ENCODE assay signal across 27 mouse cellular contexts in the genomic region with DNA sequence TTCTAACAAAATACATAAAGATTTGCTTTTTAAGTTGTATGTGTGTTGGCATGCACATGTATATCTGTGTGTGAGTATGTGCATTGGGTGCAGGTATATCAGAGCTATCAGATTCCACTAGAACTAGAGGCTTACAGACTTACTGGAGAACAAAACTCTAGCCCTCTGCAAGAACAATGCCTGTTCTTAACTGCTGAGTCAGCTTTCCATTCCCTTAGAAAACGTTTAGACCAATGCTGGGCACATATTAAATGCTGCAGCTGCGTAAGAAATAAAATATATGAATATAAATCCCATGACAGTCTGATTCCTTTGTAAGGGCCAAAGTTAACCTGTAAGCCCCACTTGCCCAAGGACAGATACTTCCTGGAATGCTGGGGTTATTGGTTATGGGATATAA.
"Had no signal": no experiment of that assay in that cellular context is flagged by ENCODE, and none has a peak within 500 bp of the region (broad histone marks: within the 10 kb centered on the region; RNA-seq: fewer than 3 reads in every experiment).

No protein-coding gene starts in this region.

- H3K27me3 ChIP-seq: embryonic facial prominence, embryonic 12.5 days; forebrain, embryonic 12.5 days; forebrain, embryonic 13.5 days; forebrain, embryonic 15.5 days had no signal

- ATAC-seq: forebrain, embryonic 13.5 days; forebrain, embryonic 14.5 days; forebrain, embryonic 15.5 days; forebrain, embryonic 16.5 days; forebrain, postnatal 0 days had no signal

- H3K36me3 ChIP-seq: embryonic facial prominence, embryonic 10.5 days; embryonic facial prominence, embryonic 12.5 days; embryonic facial prominence, embryonic 13.5 days; embryonic facial prominence, embryonic 15.5 days; forebrain, embryonic 10.5 days; forebrain, embryonic 12.5 days; forebrain, embryonic 15.5 days; heart, embryonic 12.5 days had no signal

- H3K9ac ChIP-seq: embryonic facial prominence, embryonic 12.5 days; embryonic facial prominence, embryonic 13.5 days; embryonic facial prominence, embryonic 15.5 days; forebrain, embryonic 12.5 days; forebrain, embryonic 13.5 days; forebrain, embryonic 15.5 days; forebrain, postnatal 0 days; heart, embryonic 12.5 days had no signal

- H3K4me2 ChIP-seq: embryonic facial prominence, embryonic 12.5 days; embryonic facial prominence, embryonic 13.5 days; embryonic facial prominence, embryonic 15.5 days; forebrain, embryonic 12.5 days; forebrain, embryonic 13.5 days; forebrain, embryonic 15.5 days; heart, embryonic 11.5 days; heart, embryonic 12.5 days had no signal

- H3K27ac ChIP-seq: embryonic facial prominence, embryonic 10.5 days; embryonic facial prominence, embryonic 12.5 days; embryonic facial prominence, embryonic 13.5 days; embryonic facial prominence, embryonic 15.5 days; forebrain, embryonic 10.5 days; forebrain, embryonic 12.5 days; forebrain, embryonic 13.5 days; forebrain, embryonic 15.5 days; gastrocnemius, adult 2 months; heart, adult 2 months had no signal

- H3K9me3 ChIP-seq: embryonic facial prominence, embryonic 10.5 days; embryonic facial prominence, embryonic 12.5 days; embryonic facial prominence, embryonic 13.5 days; embryonic facial prominence, embryonic 15.5 days; forebrain, embryonic 10.5 days; forebrain, embryonic 12.5 days; forebrain, embryonic 13.5 days; forebrain, embryonic 15.5 days; heart, embryonic 12.5 days had no signal

- DNase-seq: cerebellum, adult 9-11 months; cerebellum, postnatal 10 days; cerebellum, postnatal 14 days; cerebellum, postnatal 36 days; embryo, embryonic 11 days; forebrain, postnatal 0 days; gastrocnemius, adult 2 months; gastrocnemius, postnatal 10 days; gastrocnemius, postnatal 14 days; gastrocnemius, postnatal 25 days; gastrocnemius, postnatal 36 days; heart, adult 11 months; heart, adult 18-20 months; heart, adult 2 months had no signal

- H3K4me3 ChIP-seq: embryonic facial prominence, embryonic 10.5 days; embryonic facial prominence, embryonic 12.5 days; embryonic facial prominence, embryonic 13.5 days; embryonic facial prominence, embryonic 15.5 days; erythroblast, embryonic 14.5 days; forebrain, embryonic 10.5 days; forebrain, embryonic 12.5 days; forebrain, embryonic 13.5 days; forebrain, embryonic 15.5 days; gastrocnemius, adult 2 months; heart, adult 2 months; heart, embryonic 12.5 days had no signal
